Mouse (Mus musculus): ENCODE measurements around the gene Cdk5r1.
"Not testable (repeated sequence)": the region's sequence is repeated elsewhere in the genome, so short reads cannot be mapped to it uniquely, and the experiment has no call there.

Gene Cdk5r1

DNA sequence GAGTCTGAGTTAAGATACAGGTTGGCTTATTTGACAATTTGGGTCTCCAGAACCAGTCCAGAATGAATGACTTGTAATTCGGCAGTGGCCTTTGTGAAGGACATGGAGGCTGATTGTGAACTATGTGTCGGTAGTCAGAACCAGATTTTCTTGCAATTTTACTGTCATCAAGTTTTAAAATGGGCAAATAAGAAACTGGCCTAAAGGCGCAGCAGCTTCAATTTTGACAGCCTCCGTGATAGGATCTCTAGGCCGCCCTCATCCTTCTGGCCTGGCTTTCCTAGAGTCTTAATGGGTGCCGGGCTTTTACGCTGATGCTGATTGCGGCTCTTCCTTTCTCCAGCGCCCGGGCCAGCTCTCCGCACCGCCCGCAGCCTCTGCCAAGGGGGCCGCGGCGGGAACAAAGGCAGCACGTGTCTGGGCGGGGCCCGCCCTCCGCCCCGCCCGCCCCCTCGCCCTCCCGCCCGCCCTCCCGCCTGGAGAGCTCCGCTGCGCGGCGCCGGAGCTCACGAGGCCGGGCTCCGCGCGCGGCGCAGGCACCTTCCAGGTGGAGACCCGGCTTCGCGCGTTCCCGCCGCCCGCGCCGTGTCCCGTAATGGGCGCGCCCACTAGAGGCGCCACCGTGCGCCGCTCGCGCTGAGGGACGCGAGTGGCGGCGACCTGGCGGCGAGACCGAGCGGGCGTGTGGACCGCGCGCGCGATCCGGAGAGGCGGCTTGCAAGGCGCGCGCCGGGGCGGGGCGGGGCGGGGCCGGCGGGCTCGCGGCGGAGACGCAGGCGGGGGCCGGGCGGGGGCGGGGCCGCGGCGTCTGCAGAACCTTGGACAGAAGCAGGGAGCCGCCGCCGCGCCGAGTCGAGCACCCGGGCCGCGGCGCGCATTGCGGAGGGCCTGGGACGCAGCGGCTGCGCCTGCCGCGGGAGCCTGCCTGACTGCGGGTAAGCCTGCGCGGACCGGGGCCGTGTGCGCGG, at the start of gene Cdk5r1:
Cdk5r1 (plus strand) TSS at position 802 of the 968 bp plus-strand sequence.
- peak; percentile 93 for DNase-seq

DNA sequence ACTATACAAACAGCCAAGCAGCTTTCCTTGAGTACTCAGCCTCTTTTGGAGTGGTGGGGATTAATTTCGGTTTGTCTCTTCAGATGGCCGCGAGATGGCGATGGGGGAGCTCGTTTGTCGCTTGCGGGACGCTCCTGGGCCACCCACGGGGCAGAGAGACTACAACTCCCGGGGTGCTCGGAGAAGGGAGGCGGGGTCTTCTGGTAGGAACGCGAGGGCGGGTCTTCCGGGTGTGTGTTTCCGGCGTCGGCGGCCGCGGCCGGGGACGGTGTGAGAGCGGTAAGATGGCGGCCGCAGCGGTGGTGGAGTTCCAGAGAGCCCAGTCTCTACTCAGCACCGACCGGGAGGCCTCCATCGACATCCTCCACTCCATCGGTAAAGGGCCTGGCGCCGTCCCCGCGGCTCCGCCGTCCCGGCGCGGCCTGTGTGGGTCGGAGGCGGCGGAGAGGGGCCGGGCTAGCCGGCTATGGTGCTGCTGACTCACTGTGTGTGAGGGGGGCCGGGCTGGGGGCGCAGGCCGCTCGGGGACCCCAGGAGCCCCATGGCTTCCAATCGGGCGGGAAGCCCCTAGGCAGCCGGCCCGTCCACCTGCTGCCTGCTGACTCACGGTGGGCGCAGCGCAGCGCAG, 48.3 kb upstream of the Cdk5r1 start, which contains the start of gene Psmd11:
Psmd11 (plus strand) TSS at position 235 of the 628 bp plus-strand sequence.
- peak; percentile 97 for DNase-seq

DNA sequence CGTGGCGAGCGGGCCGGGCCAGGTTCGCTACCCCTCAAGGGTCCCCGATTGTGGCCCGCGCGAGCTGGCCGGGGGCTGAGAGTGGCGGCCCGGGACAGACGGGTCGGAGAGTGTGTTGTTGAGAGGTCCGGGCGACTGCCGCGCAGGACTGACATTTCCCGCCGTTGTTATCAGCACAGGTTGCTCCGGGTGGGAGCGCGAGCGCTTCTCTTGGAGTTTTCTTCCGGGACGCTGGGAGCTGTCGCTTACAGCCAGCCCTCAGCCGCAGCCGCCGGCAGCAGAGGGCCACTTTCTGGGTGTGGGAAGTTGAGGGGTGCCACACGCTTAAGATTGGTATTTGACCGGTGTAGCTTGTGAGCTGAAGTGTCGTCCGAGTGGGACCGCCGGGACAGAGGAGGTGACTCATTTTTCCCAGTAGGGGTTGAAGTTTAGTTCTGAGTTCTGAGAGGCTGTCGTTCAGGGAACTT, 47.8 kb upstream of the Cdk5r1 start:
- peak; percentile 48 for DNase-seq

DNA sequence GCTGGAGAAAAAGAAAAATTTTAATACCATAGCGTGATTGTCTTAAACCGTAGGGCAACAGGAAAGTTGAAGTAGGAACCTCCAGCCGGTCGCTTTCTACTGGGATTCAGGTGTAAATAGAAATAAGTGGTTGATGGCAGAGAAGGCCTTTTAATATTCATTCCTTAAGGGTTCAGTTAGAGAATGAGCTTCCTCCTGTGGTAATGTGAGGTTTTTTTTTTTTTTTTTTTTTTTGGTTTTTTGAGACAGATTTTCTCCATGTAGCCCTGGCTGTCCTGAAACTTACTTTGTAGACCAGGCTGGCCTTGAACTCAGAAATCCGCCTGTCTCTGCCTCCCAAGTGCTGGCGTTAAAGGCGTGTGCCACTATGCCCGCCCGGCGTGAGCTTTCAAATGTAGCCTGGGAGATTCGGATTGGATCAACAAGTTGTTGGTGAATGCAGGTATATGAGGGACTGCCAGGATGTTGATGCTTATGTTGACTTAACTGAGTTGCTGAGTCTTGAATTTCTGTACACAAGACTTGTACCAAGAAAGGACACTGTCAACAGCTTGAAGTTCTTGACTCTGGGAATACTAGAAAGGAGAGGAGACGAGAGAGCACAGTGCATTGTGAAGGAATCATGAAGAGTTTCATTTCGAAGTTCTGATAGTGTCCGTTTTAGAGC, 47.2 kb upstream of the Cdk5r1 start:
- no peak for DNase-seq

DNA sequence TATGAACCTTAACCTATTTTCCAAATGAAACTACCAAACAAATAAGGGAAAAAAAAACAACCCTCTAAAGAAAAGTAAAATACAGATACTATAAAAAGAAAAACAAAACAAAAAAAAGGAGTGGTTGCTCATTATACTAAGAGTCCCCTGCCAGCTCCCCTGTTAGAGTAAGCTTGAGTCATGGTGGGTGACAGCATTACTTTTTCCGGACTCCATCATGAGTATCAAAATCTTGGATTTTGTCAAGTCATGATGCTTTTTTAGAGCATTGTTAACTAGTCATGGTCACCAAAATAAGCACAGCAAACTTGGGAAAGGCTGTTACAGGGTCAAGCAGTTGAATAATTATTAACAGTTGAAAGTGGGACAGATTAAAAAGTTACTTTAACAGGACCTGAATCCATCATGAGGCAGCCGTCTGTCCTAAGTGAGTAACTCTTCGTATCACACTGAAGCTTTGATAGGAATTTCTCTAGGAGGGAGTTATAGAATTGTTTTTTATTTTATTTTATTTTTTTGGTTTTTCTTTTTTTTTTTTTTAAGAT, 46.4 kb upstream of the Cdk5r1 start:
- no peak for DNase-seq

DNA sequence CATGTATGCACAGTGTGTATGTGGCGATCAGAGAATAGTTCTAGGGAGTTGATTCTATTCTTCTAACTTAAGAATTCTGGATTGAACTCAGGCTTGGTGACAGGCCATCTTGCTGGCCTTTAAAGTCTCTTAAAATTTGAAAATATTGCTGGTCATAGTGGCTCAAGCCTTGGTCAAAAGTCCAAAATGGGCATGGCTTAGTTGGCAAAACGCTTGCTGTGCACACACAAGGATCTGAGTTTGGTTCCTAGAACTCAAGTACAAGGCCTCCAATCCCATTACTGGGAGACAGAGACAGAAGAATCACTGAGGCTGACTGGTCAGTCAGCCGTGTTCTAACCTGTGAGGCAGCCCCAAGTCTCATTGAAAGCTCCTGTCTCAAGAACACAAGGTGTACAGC, 29.9 kb upstream of the Cdk5r1 start:
- no peak for DNase-seq

DNA sequence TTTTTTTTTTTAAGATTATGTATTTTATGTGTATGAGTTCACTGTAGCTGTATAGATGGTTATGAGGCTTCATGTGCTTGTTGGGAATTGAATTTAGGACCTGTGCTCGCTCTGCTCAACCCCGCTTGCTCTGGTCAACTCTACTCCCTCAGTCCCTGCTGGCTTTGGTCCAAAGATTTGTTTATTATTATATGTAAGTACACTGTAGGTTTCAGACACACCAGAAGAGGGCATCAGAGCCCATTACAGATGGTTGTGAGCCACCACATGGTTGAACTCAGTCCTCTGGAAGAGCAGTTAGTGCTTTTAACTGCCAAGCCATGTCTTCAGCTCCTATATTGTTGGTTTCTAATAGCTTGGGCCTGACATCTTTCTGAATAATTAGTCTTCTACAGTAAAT, 27.0 kb upstream of the Cdk5r1 start:
- no peak for DNase-seq

DNA sequence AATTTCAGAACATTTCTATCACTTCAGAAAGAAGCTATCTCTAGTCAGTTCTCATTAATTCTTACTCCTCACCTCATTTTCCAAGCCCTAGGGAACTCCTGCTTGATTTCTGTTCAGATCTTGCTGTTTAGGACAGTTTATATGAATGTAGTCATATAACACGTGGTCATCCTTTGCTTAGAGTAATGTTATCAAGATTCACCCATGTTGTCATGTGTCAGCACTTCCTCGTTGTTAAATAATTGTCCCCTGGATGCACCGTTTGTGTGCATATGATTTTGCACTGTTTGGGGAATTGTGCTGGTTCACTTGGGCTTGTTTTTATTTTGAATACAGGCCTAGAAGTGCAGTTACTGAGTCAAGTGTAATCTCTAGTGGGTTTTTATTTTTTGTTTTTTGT, 24.6 kb upstream of the Cdk5r1 start:
- DNase-seq: no peak

DNA sequence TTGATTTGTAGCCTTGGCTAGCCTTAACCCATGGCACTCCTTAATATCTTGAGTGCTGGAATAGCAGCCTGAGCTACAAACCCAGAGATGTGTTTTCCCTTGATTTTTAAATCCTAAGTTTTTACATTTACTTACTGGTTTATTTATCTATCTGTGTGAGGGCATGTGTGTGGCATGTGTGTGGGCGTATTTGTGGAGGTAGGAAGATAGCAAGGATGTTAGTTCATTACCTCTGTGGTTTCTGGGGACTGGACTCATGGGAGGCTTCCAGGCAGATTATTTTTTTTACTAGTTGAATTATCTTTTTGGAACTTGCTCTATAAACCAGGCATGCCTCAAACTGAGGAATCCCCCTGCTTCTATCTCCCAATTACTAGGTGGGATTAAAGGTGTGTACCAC, 23.6 kb upstream of the Cdk5r1 start:
- DNase-seq: no peak

DNA sequence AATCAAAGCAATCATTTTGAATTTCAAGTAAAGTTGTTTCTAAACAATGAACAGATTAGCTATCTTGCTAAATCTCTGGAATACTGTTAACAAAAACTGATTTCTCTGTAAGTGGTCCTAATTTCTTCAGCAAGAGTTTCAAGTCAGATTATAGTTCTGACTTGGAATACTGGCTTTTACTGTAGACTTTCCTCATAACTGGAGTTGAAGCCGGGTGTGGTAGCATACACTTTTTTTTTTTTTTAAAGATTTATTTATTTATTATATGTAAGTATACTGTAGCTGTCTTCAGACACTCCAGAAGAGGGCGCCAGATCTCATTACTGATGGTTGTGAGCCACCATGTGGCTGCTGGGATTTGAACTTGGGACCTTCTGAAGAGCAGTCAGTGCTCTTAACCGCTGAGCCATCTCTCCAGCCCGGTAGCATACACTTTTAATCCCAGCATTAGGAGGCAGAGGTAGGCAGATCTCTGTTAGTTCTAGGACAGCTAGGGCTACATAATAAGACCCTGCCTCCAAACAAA, 13.2 kb upstream of the Cdk5r1 start:
- DNase-seq: not testable (repeated sequence)

DNA sequence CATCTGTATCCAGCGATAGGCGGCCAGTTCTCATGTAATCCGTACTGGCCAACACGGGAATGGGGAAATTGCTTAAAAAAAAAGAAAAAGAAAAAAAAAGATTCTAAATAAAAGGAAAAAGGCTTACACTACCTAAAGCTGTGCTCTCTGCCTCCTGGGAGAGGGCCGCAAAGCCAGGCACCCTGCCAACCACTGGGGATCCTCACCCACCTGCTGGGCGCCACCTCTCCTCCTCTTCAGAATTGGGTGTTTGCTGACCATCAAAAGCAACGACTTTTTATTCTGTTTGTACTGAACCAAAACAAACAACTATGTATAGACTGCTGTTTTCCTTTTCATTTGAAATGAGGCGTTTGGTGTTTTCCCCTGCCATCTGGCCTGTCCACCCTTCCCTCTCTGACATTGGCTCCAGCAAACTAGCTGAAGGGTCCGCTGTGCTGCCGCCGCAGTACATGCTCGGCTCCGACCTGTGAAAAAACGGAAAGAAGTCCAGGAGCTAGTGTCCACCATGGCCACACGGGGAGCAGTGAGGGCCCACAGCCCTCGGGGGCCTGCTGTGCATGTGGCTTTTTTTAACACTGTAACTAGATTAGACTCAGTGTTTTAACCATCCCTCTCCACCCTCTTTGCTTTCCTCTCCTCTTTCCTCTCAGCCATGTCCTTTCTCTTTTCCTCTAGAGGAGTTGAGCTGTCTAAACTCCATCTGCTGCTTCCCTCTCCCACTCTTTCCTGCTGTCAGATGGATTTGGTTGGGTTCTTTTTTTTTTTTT, 4.8 kb upstream of the Cdk5r1 start:
- no peak for DNase-seq

DNA sequence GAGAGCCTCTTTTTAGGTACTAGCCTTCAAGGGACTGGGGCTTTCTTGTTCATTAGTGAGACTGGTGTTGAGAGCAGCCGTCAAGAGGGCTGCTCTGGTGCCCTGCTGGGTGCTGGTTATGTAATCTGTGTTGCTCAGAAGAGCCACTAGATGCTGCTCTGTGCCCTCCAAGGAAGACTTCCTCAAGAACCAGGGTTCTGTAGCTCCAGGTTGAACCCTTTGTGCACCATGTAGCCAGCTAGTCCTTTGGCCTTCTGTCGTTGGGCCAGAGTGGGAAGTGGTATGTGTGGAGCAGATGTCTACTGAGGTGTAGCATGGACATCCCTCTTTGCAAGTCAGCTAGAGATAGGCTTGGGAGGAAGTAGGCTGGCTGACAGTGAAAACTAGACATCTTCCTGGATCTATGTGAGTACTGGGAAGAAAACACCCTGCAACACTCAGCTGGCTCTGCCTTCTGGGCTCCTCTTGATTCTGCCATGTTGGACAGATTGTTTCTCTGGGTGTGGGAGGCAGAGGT, 2.6 kb upstream of the Cdk5r1 start:
- peak; percentile 22 for DNase-seq

DNA sequence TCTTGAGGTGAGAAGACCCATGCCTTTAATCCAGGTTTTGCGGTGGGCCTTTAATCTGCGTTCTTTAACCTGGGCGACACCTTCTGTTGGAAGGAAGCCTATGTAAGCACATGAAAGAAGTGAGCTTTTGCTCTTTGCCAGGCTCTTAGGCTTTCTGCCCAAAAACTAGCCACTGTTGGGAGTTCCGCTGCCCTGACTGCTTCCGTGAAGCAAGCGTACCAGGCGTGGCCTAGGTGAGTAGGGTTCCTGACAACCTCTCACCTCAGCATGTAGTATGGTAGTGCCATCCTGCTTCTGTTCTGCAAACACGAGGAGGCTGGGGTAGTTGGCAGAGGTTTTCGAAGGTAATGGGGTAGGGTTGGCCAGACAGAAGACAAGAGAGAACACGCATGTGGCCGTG, 2.0 kb upstream of the Cdk5r1 start:
- DNase-seq: no peak

DNA sequence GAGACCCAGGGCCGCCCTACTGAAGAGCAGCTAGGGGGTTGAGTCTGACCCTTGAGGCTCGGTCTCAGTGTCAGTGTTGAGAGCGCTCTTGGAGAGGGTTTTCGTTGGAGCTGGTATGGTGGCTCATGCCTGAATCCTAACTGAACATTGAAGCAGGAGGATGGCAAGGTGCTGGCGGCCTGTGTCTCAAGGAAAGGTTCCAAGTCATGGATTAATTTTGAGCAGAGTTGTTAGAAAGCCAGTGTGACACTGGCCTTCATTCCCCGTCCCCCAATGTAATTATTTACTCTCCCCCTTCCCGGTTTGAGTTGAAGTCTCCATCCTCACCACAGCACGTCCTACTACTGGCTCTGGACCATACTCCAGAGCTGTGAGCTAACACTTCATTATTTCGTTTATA, 1.3 kb upstream of the Cdk5r1 start:
- DNase-seq: no peak

DNA sequence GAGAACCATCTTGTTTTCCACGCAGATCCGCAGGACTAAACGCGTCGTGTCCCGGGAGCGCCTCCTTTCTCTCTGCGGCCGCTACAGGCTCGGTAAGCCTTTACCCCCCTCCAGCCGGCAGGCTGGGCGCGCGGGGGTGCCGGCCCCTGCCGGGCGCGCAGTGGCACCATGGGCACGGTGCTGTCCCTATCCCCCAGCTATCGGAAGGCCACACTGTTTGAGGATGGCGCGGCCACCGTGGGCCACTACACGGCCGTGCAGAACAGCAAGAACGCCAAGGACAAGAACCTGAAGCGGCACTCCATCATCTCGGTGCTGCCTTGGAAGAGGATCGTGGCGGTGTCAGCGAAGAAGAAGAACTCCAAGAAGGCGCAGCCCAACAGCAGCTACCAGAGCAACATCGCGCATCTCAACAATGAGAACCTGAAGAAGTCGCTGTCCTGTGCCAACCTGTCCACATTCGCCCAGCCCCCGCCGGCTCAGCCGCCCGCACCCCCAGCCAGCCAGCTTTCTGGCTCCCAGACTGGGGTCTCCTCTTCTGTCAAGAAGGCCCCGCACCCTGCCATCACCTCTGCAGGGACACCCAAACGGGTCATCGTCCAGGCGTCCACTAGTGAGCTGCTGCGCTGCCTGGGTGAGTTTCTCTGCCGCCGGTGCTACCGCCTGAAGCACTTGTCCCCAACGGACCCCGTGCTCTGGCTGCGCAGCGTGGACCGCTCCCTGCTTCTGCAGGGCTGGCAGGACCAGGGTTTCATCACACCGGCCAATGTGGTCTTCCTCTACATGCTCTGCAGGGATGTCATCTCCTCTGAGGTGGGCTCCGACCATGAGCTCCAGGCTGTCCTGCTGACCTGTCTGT, 747 bp downstream of the Cdk5r1 start:
- DNase-seq: peak; percentile 17

DNA sequence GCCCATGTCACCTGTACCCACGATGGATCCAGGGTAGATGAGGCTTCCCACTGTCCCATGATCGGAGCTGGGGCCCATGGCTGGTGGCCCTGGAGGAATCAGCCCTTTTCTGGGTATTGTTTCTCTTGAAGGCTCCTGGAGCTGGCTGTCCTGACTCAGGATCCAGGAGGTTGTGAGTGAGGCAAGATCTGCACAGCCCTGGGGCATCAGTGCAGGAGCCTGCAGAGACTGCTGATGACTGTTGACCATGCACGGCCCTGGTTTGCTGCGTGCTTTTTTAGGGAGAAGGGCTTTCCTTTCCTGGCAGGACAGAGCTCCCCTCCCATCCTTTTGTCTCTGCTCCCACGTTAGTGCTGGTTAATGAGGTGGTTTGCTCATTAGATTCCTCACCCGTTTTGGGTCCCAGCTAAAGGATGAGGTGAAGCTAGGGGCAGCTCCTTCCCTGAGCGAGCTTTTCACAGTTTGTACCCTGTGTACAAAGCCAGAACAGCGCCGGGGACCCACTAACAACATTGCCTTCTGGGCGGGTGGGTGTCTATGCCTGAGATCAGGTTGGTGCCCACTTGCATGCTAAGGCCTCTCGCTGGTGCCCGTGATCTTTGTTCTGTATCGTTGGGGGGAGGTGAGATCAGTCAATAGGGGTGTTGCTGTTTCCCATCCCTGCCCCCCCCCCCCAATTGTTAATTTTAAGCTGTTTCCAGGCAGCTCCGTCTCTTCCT, 2.0 kb downstream of the Cdk5r1 start:
- no peak for DNase-seq

DNA sequence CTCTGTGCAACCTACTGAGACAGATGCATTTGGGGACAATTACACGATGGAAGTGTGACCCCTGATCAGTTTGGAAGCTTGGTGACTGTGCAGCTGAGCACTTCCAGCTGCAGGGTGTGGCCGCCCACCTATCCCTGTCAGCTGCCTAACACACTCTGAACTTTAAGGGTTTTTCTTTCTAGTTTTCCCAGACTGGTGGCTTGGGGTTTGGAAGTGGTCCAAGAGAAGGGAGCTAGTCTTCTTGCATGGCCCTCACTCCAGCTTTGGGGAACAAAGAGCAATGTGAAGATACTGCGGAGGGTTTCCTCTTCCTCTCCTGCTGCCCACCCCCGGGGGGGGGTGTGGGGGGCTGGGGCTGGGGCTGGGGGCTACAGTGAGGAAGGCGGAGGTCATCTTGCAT, 2.6 kb downstream of the Cdk5r1 start:
- no peak for DNase-seq

DNA sequence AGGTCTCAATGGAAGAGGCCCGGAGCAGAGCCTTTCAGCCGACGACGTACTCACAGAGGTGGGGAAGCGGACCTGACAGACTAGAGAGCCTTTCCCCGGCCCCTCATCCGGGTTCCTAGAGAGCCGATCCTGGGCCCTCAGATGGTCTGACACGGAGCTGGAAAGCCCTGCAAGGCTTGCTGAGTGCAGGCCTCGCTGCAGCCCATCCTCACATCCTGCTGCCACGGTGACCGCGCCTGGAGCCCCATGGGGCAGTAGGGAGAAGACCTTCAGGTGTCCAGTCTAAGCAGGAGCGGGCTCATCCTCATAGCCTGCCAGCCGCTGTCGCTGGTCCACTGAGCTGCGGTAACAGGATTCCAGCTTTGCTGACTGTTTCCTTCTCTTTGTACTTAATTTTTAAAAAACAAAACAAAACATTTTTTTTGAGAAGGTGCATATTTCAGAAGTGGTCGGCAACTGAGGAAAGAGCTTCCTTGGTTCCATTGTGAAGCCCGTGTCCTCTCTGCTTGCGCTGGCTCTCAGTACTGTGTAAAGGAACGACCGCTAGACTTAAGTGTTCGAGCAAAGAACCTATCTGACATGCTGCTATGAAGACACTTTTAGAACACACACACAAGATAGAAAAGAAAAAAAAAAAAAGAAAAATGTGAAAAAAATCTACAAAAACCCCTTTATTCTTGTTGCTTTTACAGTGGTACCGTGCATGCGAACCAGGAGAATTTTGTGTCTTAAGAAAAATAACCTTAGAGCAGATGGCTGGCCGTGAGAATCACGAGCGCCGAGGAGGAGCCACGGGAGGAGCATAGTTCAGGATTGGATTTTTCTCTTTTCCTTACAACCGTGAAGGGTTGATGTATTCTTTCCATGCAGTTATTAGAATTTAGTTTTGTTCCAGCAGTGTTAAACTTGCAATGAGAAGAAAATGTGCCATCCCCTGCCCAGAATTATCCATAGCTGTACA, 3.4 kb downstream of the Cdk5r1 start:
- DNase-seq: no peak
